Mouse (Mus musculus): ENCODE results near the gene Hs2st1.

- TF ChIP-seq CTCF (IDR thresholded peaks at IDR 0.05; ENCODE audit: low read depth) (no peak), EP300 (IDR thresholded peaks at IDR 0.05; ENCODE audit: low read depth) (no peak)
These were observed 59.3 kb downstream of the Hs2st1 start for GRCm38 (mm10) chr3:144510724-144511123.
